Mouse (Mus musculus): ENCODE data around the gene Hk1.

Hk1 gene

GRCm38 (mm10) chr10:62320402-62320978, 59.2 kb downstream of the Hk1 start:
- no peak for DNase-seq (ENCODE audit: low read depth, low spot score)

- DNase-seq (ENCODE audit: low read depth, low spot score) = no peak
Observed at GRCm38 (mm10) chr10:62319154-62319553, 60.6 kb downstream of the Hk1 start.

GRCm38 (mm10) chr10:62316467-62316866, 63.2 kb downstream of the Hk1 start:
- DNase-seq (ENCODE audit: low read depth, low spot score) = no peak

- no peak for DNase-seq (ENCODE audit: low read depth, low spot score)
Observed at GRCm38 (mm10) chr10:62313885-62314424, 65.8 kb downstream of the Hk1 start.

GRCm38 (mm10) chr10:62313140-62313539, 66.6 kb downstream of the Hk1 start:
- DNase-seq (ENCODE audit: low read depth, low spot score) = no peak

- DNase-seq (ENCODE audit: low read depth, low spot score) = no peak
Observed at GRCm38 (mm10) chr10:62311464-62311863, 68.2 kb downstream of the Hk1 start.

GRCm38 (mm10) chr10:62310259-62311039, 69.3 kb downstream of the Hk1 start:
- no peak for DNase-seq (ENCODE audit: low read depth, low spot score)

GRCm38 (mm10) chr10:62309593-62309992, 70.1 kb downstream of the Hk1 start:
- no peak for DNase-seq (ENCODE audit: low read depth, low spot score)

GRCm38 (mm10) chr10:62308896-62309491, 70.7 kb downstream of the Hk1 start:
- DNase-seq (ENCODE audit: low read depth, low spot score) = no peak

- no peak for DNase-seq (ENCODE audit: low read depth, low spot score)
Observed at GRCm38 (mm10) chr10:62306483-62306882, 73.2 kb downstream of the Hk1 start.

- DNase-seq (ENCODE audit: low read depth, low spot score) = no peak
Observed at GRCm38 (mm10) chr10:62305090-62305489, 74.6 kb downstream of the Hk1 start.

GRCm38 (mm10) chr10:62300006-62300827, 79.5 kb downstream of the Hk1 start:
- no peak for DNase-seq (ENCODE audit: low read depth, low spot score)

GRCm38 (mm10) chr10:62296086-62296872, 83.4 kb downstream of the Hk1 start:
- no peak for DNase-seq (ENCODE audit: low read depth, low spot score)

GRCm38 (mm10) chr10:62294112-62294511, 85.6 kb downstream of the Hk1 start:
- no peak for DNase-seq (ENCODE audit: low read depth, low spot score)

GRCm38 (mm10) chr10:62287460-62288124, 92.1 kb downstream of the Hk1 start:
- no peak for DNase-seq (ENCODE audit: low read depth, low spot score)

GRCm38 (mm10) chr10:62283206-62283792, 96.4 kb downstream of the Hk1 start:
- no peak for DNase-seq (ENCODE audit: low read depth, low spot score)

GRCm38 (mm10) chr10:62282782-62283181, 96.9 kb downstream of the Hk1 start:
- DNase-seq (ENCODE audit: low read depth, low spot score) = no peak

GRCm38 (mm10) chr10:62279671-62280070, 100.0 kb downstream of the Hk1 start:
- no peak for DNase-seq (ENCODE audit: low read depth, low spot score)

- DNase-seq (ENCODE audit: low read depth, low spot score) = no peak
Observed at GRCm38 (mm10) chr10:62279066-62279465, 100.6 kb downstream of the Hk1 start.
